Mouse (Mus musculus): Measurements from ENCODE around the gene Gm28047. TPM values are rescaled to one million over a fixed set of nuclear protein-coding genes. Genes with fewer than 3 reads are reported as not detected.

Gm28047 gene
- total RNA-seq, 1 experiment from 2014 or later: not detected

DNA sequence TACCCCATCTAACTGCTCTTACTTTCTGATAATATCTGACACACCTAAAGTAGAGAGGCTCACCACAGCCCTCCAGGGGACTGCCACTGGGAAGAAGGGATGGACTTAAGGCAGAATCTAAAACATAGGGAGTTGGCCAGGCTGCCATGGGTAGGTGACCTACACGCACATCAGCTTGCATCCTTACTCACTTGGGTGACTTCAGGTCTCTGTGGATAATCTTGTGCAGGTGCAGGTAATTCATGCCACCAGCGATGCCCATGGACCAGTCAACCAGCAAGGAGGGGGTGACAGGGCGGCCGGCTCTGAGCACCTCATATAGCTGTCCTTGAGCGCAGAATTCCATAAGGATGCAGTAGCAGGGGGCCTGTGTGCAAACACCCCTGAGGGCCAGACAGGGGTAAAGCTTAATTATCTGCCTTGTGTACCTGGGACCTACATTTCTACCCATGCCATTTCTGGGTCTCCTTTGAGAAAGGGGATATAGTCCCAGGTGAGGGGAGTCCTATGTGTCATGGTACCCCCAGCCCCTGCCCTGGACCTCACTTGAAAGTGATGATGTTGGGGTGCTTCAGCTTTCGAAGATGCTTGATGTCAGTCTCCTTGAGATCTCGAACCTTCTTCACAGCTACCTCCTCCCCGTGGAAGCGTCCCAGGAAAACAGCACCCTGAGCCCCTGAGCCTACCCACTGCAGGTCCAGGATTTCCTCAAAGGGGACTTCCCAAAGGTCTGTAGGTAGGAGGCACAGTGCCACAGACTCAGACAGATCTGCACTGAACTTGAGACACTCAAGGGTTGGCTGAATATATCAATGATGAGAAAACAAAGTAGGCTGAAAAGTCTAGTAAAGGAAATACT, 120.7 kb downstream of the Gm28047 start:
- ATAC-seq (replicated peaks; ENCODE audit: low read depth, poor library complexity, severe bottlenecking): no peak

DNA sequence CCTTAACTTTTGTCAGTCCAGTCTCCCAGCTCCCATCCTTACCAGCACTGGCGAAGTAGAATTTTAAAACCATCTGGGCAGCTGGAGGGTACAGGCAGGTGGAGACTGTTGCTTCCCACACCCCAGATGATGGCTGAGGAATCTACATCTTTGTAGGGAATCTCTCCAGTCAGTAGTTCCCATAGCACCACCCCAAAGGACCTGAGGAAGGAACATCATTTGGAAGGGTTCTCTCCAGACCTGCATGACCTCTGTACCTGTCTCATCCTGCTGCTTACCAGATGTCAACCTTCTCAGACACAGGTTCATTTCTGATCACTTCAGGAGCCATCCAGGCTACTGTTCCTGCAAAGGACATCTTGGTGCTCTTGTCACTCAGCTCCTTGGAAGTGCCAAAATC, 121.4 kb downstream of the Gm28047 start, which contains the start of gene Gm10337:
TSS of gene Gm10337 (plus strand) at position 276 of the 400 bp plus-strand sequence.
- no peak for ATAC-seq (replicated peaks; ENCODE audit: low read depth, poor library complexity, severe bottlenecking)

DNA sequence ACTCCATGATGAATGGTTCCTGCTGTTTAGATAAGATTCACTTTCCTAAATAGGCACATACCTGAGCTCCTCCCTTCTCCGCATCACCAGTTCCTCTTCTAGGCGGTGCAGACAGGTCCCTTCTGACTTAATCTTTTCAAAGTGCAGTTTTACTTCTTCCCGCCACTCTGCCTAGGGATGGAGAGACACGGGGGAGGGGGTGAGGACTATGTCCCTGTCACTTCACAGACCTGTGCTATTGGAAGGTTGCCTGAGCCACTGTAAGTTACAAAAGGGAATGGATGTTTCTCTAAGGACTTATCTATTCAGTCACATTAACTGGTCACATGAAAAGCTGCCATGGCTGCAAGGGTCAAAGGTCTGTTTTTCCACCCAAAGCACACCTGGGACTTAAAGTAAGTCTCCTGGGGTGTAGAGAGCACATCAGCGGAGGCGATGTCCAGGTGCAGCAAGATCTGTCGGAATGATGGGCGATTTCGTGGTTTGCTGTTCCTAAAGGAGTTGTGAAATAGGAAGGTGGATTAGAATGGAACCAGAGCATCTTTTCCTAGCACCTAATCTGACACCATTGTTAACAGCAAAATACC, 122.5 kb downstream of the Gm28047 start:
- ATAC-seq (replicated peaks; ENCODE audit: low read depth, poor library complexity, severe bottlenecking): no peak

DNA sequence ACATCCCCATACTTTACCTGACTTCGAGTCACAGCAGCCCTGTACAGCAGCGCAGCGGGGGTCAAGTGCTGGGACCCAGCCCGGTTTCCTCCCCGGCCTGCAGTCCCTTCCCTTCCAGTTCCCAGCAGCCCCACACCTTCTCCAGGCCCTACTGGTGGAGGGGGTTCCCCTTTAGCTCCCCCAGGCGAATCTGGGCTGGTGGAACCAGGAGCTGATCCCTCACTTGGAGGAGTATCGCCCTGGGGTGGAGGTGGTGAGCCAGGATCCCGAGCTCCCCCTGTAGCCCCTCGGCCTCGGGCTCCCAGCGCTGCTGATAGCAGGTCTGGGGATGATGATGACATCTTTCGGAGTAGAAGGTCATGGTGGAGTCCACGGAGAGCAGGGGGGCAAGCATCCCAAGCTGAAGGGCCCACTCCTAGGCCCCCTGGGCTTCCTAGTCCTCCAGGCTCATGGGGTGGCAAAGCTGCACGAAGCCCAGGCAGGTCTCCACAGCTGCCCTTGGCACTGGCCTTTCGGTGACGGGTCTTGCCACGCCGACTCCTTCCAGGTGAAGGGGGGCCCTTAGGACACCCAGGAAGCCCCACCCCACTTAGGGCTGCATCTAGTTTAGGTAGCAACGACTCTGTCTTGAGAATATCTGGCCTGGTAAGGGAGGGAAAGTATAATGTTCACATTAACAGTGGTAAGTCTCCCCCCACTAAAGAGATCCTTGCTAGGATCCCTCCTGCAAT, 123.6 kb downstream of the Gm28047 start:
- ATAC-seq (replicated peaks; ENCODE audit: low read depth, poor library complexity, severe bottlenecking): no peak

DNA sequence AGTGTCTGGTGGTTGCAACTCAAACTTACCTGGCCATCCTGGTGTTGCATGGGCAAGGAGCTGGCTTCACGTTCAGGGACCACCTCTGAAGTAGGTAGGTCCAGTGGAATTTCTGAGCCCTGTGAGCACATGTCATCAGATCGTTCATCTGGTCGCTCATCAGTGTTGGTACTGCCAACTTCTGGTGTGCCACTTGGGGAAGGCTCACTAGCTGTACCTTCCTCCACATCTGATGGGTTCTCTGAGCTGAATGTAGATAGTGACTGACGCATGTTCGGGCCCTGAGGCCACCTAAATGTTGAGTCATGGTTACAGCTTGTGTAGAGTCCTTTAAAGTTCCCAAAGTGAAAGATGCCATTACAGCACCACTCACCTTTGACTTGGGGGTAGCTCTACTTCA, 124.4 kb downstream of the Gm28047 start:
- ATAC-seq (replicated peaks; ENCODE audit: low read depth, poor library complexity, severe bottlenecking): no peak

DNA sequence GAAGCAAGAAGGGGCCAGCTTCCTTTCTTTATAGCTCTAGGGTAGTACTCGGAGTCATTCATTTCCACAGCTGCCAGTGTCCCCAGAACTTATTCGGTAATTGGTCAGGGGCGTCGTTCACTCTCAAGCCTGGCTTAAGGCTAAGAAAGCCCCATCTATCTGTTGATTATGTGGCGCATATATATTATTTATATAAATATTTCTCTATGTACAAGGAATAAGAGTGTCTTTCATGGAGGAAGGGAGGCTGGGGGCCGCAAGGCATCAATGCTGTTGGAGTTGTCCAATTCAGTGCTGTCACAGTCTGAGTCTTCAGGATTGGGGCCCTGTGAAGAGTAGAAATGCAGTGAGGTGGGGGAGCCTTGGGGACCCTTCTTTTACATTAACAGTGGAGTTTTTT, 125.0 kb downstream of the Gm28047 start:
- ATAC-seq (replicated peaks; ENCODE audit: low read depth, poor library complexity, severe bottlenecking): no peak

DNA sequence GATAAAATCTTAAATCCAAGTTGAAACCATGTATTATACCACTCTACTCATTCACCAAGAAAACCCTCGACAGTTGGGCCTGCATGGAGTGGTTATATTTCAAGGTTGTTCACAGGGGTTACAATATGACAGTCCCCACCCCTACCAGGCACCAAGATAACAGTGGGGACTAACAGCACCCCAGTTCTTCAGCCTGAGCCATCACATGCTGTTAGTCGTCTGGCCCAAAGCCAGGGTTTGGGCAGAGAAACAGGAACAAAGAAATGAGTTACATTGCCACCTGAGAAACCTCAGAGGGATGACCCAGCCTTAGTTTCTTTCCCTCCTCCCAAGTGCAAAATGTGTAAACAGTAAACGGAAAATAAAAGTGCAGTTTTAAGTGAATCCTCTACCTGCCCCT, 125.5 kb downstream of the Gm28047 start:
- 0 out of 2 replicates have a peak, but pooled peaks have one; percentile 25 for ATAC-seq (replicated peaks; ENCODE audit: low read depth, poor library complexity, severe bottlenecking)

DNA sequence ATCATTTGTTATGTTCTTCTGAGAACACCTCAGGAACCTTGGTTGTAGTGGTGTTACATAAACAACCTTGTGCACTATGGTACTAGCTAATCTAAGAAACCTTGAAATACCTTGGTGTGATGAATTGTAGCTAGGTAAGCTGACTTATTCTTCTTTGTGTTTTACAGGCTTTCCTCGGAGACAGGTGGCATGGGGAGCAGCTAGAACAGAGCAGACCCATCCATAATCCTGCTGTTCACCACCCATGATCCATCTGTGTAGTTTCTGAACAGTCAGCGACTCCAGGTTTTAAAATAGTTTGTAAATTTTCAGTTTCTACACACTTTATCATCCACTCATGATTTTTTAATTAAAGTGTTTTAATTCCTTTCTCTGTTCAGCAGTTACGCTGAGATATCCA, 126.5 kb downstream of the Gm28047 start:
- ATAC-seq (replicated peaks; ENCODE audit: low read depth, poor library complexity, severe bottlenecking): no peak

DNA sequence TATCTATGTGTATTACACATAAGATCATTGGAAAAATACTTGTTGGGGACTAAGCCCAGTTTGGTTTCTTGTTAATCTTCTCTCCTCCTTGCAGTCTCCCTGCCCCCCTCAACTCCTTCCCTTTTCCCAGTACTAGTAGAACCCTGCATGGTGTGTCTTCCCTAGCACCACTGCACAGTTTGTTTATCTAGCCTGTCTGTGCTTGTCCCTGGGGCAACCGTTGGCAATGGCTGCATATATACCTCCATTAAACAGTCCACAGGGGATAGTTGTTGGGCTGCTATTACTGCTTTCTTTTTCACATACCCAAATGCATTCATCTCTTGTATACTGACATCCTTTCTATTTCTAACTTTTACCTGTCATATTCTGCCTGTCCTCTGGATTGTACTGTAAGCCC, 137.2 kb downstream of the Gm28047 start:
- ATAC-seq (replicated peaks; ENCODE audit: low read depth, poor library complexity, severe bottlenecking): no peak

DNA sequence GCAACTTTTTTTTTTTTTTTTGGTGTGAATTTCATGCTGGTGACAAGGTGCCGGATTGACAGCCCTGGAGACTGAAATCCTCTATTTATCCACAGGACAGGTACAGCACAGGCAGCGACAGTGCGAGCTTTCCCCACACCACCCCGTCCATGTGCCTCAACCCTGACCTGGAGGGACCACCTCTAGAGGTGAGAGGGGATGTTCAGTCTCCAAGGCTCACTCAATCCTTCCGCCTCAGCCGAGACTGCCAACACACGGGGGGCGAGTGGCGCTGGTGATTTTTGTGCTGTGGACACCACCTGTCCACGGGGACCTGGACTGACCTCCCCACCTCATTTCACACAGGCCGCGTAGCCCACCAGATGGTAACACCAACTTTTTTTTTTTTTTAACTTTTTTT, 139.0 kb downstream of the Gm28047 start:
- no peak for ATAC-seq (replicated peaks; ENCODE audit: low read depth, poor library complexity, severe bottlenecking)

DNA sequence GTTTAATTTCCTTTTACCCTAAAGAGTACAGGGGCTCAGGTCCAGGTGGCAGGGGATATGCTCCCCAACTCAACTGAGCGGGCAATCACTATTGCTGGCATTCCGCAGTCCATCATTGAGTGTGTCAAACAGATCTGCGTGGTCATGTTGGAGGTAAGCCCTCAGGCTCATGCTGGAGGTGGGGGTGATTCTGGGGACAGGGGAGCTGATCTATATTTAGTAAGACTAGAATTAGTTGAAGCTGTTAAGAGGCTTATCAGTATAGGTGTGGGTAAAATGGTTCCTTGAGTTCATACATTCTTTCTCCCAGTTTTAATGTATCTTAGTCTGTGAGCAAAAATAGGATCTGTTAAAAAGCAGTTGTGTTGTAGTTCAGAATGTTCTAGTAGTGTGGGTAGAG, 141.7 kb downstream of the Gm28047 start:
- ATAC-seq (replicated peaks; ENCODE audit: low read depth, poor library complexity, severe bottlenecking): no peak

DNA sequence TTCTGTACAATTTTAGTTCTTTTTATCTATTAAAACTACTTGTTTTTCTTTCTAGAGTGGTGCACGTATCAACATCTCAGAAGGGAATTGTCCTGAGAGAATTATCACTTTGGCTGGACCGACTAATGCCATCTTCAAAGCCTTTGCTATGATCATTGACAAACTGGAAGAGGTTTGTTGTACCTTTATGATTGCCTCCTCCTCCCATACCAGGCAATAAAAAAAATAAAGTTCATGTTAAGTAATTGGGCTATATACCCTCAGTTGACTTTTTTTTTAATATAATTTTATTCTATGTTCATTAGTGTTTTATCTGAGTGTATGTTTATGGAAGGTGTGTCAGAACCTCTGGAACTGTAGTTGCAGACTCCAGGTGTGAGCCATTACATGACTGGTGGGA, 150.3 kb downstream of the Gm28047 start:
- no peak for ATAC-seq (replicated peaks; ENCODE audit: low read depth, poor library complexity, severe bottlenecking)

Other genes with a start within 250 kb of the Gm28047 start
- 65.3 and 87.3 TPM in 2 replicates for gene Sp1, start 218.9 kb downstream of the Gm28047 start, total RNA-seq (2017)
- gene Amhr2, start 179.7 kb downstream of the Gm28047 start, total RNA-seq (2017): not detected in 2 replicates
- 38.7 and 51.2 TPM in 2 replicates for gene Prr13, start 166.0 kb downstream of the Gm28047 start, total RNA-seq (2017)
- 227 and 349 TPM in 2 replicates for gene Pcbp2, start 154.5 kb downstream of the Gm28047 start, total RNA-seq (2017)
- gene Gm10337, start 121.3 kb downstream of the Gm28047 start, total RNA-seq (2017): not detected in 2 replicates
- 0.92 and 1.3 TPM in 2 replicates for gene Map3k12, start 108.0 kb downstream of the Gm28047 start, total RNA-seq (2017)
- 13.4 and 31.7 TPM in 2 replicates for gene Tarbp2, start 106.9 kb downstream of the Gm28047 start, total RNA-seq (2017)
- 0.50 and 0.68 TPM in 2 replicates for gene Npff, start 100.1 kb downstream of the Gm28047 start, total RNA-seq (2017)
- gene Atf7, start 397 bp upstream of the Gm28047 start, total RNA-seq (2017): 35.6 and 70.9 TPM in 2 replicates
- 24.4 and 33.1 TPM in 2 replicates for gene Atp5g2, start 47.3 kb upstream of the Gm28047 start, total RNA-seq (2017)
- 21.2 and 23.2 TPM in 2 replicates for gene Calcoco1, start 97.1 kb upstream of the Gm28047 start, total RNA-seq (2017)

Data from common myeloid progenitor, adult 5-6 weeks (primary cell).